Mouse (Mus musculus) ES-CJ7 (cell line): ENCODE results near the gene Vmn2r57.
"Not testable (repeated sequence)": the region's sequence is repeated elsewhere in the genome, so short reads cannot be mapped to it uniquely, and the experiment has no call there.

Source experiments
- DNase-seq: peaks from one replicate; pipeline ENCODE4 v3.0.0; 2011; ENCODE audit warnings: low read depth, low spot score

Gene Vmn2r57

DNA sequence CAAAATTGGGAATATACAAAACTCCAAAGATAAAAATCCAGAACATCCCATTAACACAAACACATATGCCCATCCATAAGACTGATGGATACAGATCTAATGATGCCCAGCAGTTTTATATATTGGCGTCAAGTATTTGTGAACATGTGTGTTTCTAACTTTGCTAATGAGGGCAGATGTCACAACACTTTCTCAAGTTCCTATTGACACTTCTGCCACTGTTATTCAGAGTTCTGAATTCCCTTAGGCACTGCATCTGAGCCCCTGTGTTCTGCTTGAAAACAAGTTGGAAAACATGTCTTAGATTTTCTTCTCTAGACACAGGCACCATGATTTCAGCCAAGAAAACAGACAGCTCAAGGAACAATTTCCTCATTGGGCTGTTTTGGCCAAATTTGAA is at the start of gene Vmn2r57:
Gene Vmn2r57, minus strand, starts transcription at position 101 of the 400 bp plus-strand sequence.
- DNase-seq, result not testable (repeated sequence)

DNA sequence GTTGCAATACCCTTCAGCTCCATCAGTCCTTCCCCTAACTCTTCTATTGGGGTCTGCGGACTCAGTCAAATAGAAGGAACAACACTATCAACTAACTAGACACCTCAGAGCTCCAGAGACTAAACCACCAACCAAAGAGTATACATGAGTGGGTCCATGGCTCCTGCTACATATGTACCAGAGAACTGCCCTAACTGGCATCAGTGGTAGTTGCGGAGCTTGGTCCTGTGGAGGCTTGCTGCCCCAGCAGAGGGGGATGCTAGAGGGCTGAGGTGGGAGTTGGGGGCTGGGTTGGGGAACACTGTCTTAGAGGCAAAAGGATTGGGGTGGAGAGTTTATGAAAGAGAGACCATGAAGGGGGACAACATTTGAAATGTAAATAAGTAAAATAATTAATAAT is 49.4 kb upstream of the Vmn2r57 start:
- no peak for DNase-seq

DNA sequence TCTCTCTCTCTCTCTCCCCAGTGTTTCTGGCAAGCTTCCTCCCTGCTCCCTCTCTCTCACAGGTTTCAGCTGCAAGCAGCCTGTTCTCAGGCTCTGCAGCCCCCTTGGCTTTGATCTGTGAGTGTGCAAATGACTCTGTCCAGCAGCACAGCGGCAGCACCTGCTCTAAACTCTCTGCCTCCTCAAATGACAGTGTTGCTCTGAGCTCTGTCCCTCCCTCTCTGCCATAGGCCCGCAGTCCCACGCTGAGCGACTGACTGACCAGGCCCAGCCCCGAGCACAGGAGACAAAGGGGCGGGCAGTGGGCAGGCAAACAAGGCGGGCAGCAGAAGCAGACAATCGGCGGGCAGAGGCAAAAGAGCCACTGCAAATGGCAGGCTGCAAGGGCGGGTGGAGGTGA is 3.4 kb upstream of the Vmn2r57 start:
- peak; percentile 22 for DNase-seq

DNA sequence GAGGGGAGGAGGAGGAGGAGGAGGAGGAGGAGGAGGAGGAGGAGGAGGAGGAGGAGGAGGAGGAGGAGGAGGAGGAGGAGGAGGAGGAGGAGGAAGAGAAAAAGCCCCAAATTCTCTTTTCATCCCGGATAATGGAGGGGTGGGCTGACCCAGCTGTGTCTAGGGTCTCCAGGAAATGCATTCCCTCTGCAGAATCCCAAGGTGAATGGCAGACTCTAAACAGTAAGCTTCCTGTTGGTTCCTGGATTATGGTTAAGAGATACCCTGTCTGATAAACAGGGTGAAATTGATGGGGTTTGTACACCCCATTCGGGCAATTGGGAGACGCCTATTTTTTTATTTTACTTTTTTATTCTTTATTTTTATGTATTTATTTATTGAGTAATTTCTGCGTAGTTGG is 54.4 kb downstream of the Vmn2r57 start:
- no peak for DNase-seq

DNA sequence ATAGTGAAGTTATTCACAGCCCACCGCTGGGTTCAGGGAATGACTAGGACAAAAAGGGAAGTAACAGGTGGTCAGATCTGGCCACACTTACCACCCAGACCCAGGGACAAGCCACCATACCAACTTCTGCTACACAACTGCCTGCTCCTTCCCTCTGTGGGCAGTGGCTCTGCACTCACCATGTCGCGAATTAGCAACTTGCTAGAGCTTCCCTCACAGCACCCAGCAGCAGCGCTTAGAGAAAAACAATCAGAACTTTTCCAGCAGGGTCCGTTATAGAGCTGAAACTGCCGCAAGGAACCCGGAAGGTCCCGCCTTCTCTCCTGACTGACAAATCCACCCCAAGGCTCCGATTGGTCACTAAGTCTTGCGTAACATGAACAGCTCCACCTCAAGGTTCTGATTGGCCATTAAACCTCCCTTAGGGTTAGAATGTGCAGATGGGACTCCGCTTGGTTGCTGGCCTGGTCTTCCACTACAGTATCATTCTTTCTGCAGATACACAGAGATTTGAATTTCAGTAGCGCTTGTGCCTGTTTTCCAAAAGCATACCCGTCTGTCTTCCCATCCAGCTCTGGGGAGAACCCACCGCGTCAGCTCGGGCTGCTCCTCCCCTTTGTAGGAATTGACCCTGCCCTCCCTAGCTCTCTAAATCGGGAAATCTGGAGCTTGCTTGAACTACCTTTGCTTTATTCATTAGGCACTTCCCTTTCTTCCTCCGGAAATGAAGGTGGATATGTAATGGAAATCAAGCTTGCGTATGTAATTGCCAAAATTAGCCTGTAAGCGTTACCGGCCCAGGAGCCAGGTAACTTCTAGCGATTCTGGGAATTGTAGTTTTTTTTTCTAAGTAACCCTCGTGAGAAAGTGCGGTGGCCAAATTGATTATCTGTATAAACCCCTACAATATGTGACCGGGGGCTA is 55.2 kb downstream of the Vmn2r57 start, which contains the start of gene AI987944:
Gene AI987944, minus strand, starts transcription at position 332 of the 924 bp plus-strand sequence.
- DNase-seq, result peak; percentile 95
